Mouse (Mus musculus): ENCODE measurements around the gene Dennd5b. TPM values are rescaled to one million over a fixed set of nuclear protein-coding genes. Genes with fewer than 3 reads are reported as not detected.

Gene Dennd5b
- total RNA-seq, 2 experiments from 2014 or later = 67.8 to 73.1 TPM

GRCm38 (mm10) chr6:149100174-149101075 is 1.1 kb downstream of the Dennd5b start:
- peak overlapping the region; percentile 95 for H3K27ac ChIP-seq
- peak; percentile 62 to 64 for DNase-seq (ENCODE audit: extremely low spot score in 1 of 2, low spot score in 2 of 2)
- no peak; the same call in 1 of the 2 replicates for TF ChIP-seq CTCF (IDR thresholded peaks at IDR 0.05)
- peak overlapping the region; percentile 64 for H3K4me3 ChIP-seq
- intact Hi-C loops (cut with DNase I) = loop anchor here (2.0 to 5.0 kb wide), 2 partner anchors 40 to 268 kb away; partner anchors contain the start of gene Ipo8

GRCm38 (mm10) chr6:149098993-149099392 is 2.5 kb downstream of the Dennd5b start:
- TF ChIP-seq CTCF (IDR thresholded peaks at IDR 0.05) = no peak

GRCm38 (mm10) chr6:149097276-149097675 is 4.2 kb downstream of the Dennd5b start:
- Histone ChIP-seq H3K4me3 (no peak overlapping the region), H3K27ac (no peak overlapping the region)
- DNase-seq (ENCODE audit: extremely low spot score in 1 of 2, low spot score in 2 of 2) = no peak
- intact Hi-C loops (cut with DNase I) = no loop called here
- no peak for TF ChIP-seq CTCF (IDR thresholded peaks at IDR 0.05)

More at GRCm38 (mm10) chr6:149098993-149099392, 2.5 kb downstream of the Dennd5b start:
- Histone ChIP-seq H3K4me3 (peak overlapping the region; percentile 64; the same call in 1 of the 2 replicates), H3K27ac (no peak overlapping the region)
- no peak for DNase-seq (ENCODE audit: extremely low spot score in 1 of 2, low spot score in 2 of 2)
- intact Hi-C loops (cut with DNase I) = no loop called here

- intact Hi-C loops (cut with DNase I) = no loop called here
- DNase-seq (ENCODE audit: extremely low spot score in 1 of 2, low spot score in 2 of 2) = no peak
- no peak overlapping the region for H3K4me3 ChIP-seq
- no peak overlapping the region for H3K27ac ChIP-seq
- TF ChIP-seq CTCF (IDR thresholded peaks at IDR 0.05) = no peak
Measured at GRCm38 (mm10) chr6:149096233-149096632, 5.2 kb downstream of the Dennd5b start.

- H3K27ac ChIP-seq = no peak overlapping the region
- H3K4me3 ChIP-seq = no peak overlapping the region
- TF ChIP-seq CTCF (IDR thresholded peaks at IDR 0.05) = peak; percentile 15
- DNase-seq (ENCODE audit: extremely low spot score in 1 of 2, low spot score in 2 of 2) = no peak
- intact Hi-C loops (cut with DNase I) = no loop called here
Measured at GRCm38 (mm10) chr6:149095389-149095788, 6.1 kb downstream of the Dennd5b start.

- no peak overlapping the region for H3K4me3 ChIP-seq
- no peak for TF ChIP-seq CTCF (IDR thresholded peaks at IDR 0.05)
- no peak overlapping the region for H3K27ac ChIP-seq
- DNase-seq (ENCODE audit: extremely low spot score in 1 of 2, low spot score in 2 of 2) = no peak
- intact Hi-C loops (cut with DNase I) = no loop called here
Measured at GRCm38 (mm10) chr6:149094555-149094954, 6.9 kb downstream of the Dennd5b start.

- Histone ChIP-seq H3K27ac (no peak overlapping the region), H3K4me3 (no peak overlapping the region)
- DNase-seq (ENCODE audit: extremely low spot score in 1 of 2, low spot score in 2 of 2) = no peak
- no peak for TF ChIP-seq CTCF (IDR thresholded peaks at IDR 0.05)
- intact Hi-C loops (cut with DNase I) = no loop called here
Measured at GRCm38 (mm10) chr6:149093465-149093864, 8.0 kb downstream of the Dennd5b start.

- H3K4me3 ChIP-seq = no peak overlapping the region
- no peak overlapping the region for H3K27ac ChIP-seq
- TF ChIP-seq CTCF (IDR thresholded peaks at IDR 0.05) = no peak
- no peak for DNase-seq (ENCODE audit: extremely low spot score in 1 of 2, low spot score in 2 of 2)
- intact Hi-C loops (cut with DNase I) = no loop called here
Measured at GRCm38 (mm10) chr6:149092406-149092805, 9.1 kb downstream of the Dennd5b start.

GRCm38 (mm10) chr6:149077136-149077808 is 24.2 kb downstream of the Dennd5b start:
- Histone ChIP-seq H3K27ac (peak overlapping the region; percentile 16; the same call in 1 of the 2 replicates), H3K4me3 (no peak overlapping the region)
- no peak for DNase-seq (ENCODE audit: extremely low spot score in 1 of 2, low spot score in 2 of 2)
- no peak for TF ChIP-seq CTCF (IDR thresholded peaks at IDR 0.05)
- intact Hi-C loops (cut with DNase I) = no loop called here

GRCm38 (mm10) chr6:149073854-149074253 is 27.6 kb downstream of the Dennd5b start:
- peak overlapping the region; percentile 67 for H3K27ac ChIP-seq
- no peak overlapping the region for H3K4me3 ChIP-seq
- TF ChIP-seq CTCF (IDR thresholded peaks at IDR 0.05) = no peak
- intact Hi-C loops (cut with DNase I) = no loop called here
- no peak for DNase-seq (ENCODE audit: extremely low spot score in 1 of 2, low spot score in 2 of 2)

- DNase-seq (ENCODE audit: extremely low spot score in 1 of 2, low spot score in 2 of 2) = peak in 1 of 2 experiments; percentile 1
- H3K27ac ChIP-seq = peak overlapping the region; percentile 67; the same call in 1 of the 2 replicates
- TF ChIP-seq CTCF (IDR thresholded peaks at IDR 0.05) = no peak
- intact Hi-C loops (cut with DNase I) = no loop called here
- no peak overlapping the region for H3K4me3 ChIP-seq
Measured at GRCm38 (mm10) chr6:149072873-149073272, 28.6 kb downstream of the Dennd5b start.

- intact Hi-C loops (cut with DNase I) = no loop called here
- Histone ChIP-seq H3K4me3 (no peak overlapping the region), H3K27ac (no peak overlapping the region)
- TF ChIP-seq CTCF (IDR thresholded peaks at IDR 0.05) = no peak
- peak in 1 of 2 experiments; percentile 21 for DNase-seq (ENCODE audit: extremely low spot score in 1 of 2, low spot score in 2 of 2)
Measured at GRCm38 (mm10) chr6:149070592-149071124, 30.8 kb downstream of the Dennd5b start.

Data from left cerebral cortex, adult 2 months (tissue).